Mouse (Mus musculus) liver, embryonic 14.5 days (tissue): ENCODE results near the gene Rap1gds1.

ENCODE experiments used
- CTCF ChIP-seq: IDR thresholded peaks from 2 replicates; pipeline ENCODE4 v1.5.1; 2016; ENCODE audit warnings: antibody characterized with exemption, low read depth, control low read depth
- EP300 ChIP-seq: IDR thresholded peaks from 2 replicates; pipeline ENCODE4 v1.6.1; 2016; ENCODE audit warnings: antibody characterized with exemption, low read depth

DNA sequence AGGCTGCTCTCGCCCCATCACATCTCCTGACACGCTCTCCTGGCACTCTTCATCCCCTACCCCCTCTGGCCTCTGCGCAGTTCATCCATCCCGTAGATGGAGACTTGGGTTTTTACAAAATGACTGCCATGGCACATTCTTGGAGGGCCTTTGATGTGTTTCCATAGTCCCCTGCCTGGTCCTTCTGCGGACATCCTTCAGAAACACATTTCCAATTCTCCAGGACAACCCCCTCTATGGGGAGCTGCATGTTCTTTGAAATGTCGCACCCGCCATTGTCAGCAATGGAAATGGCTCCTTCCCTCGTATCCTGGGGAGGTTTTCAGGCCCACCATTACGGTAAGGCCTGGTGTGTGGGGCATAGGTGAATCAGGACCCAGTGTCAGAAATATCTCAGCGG, 198.6 kb downstream of the Rap1gds1 start:
- no peak for TF ChIP-seq CTCF
- no peak for TF ChIP-seq EP300
